Comparison of ENCODE assay signal across 13 mouse cellular contexts in genomic region chr2:104605560-104605959, GRCm38 (mm10).
"Had no signal": no experiment of that assay in that cellular context is flagged by ENCODE, and none has a peak within 500 bp of the region (broad histone marks: within the 10 kb centered on the region; RNA-seq: fewer than 3 reads in every experiment).

No protein-coding gene starts in this region.

- H3K27me3 ChIP-seq: hindbrain, embryonic 15.5 days; kidney, embryonic 15.5 days; limb, embryonic 13.5 days; liver, embryonic 13.5 days had no signal

- H3K4me1 ChIP-seq: hindbrain, embryonic 15.5 days; kidney, embryonic 15.5 days; limb, embryonic 10.5 days; limb, embryonic 13.5 days; liver, embryonic 13.5 days had no signal

- H3K27ac ChIP-seq: hindbrain, embryonic 15.5 days; kidney, embryonic 15.5 days; limb, embryonic 10.5 days; limb, embryonic 13.5 days; liver, embryonic 13.5 days had no signal

- ATAC-seq: intestine, postnatal 0 days had no signal

- H3K9me3 ChIP-seq: hindbrain, embryonic 15.5 days; kidney, embryonic 15.5 days; limb, embryonic 10.5 days; limb, embryonic 13.5 days; liver, embryonic 13.5 days had no signal

- DNase-seq: kidney, postnatal 25 days; liver, embryonic 13.5 days; lung, adult 2 months; lung, postnatal 14 days; lung, postnatal 4 days; midbrain, embryonic 14.5 days; thymus, postnatal 25 days had no signal

- H3K4me3 ChIP-seq: hindbrain, embryonic 15.5 days; kidney, embryonic 15.5 days; limb, embryonic 10.5 days; limb, embryonic 13.5 days; liver, embryonic 13.5 days had no signal

- H3K36me3 ChIP-seq: hindbrain, embryonic 15.5 days had no signal

- H3K9ac ChIP-seq: hindbrain, embryonic 15.5 days; kidney, embryonic 15.5 days; limb, embryonic 13.5 days; liver, embryonic 13.5 days had no signal

- H3K4me2 ChIP-seq: hindbrain, embryonic 15.5 days; kidney, embryonic 15.5 days; limb, embryonic 13.5 days; liver, embryonic 13.5 days; midbrain, embryonic 11.5 days had no signal
